Mouse (Mus musculus) c-Kit-positive CD71-positive TER-119-negative erythroid progenitor cells, embryonic 14.5 days (primary cell): Measurements from ENCODE around the gene Pou4f2.

Experiments
- DNase-seq: peaks from one replicate; pipeline ENCODE4 v3.0.0-alpha.2; 2013; ENCODE audit warnings: low read depth

The Pou4f2 gene

GRCm38 (mm10) chr8:78419272-78419671 is 17.2 kb downstream of the Pou4f2 start:
- DNase-seq: no peak

- DNase-seq: no peak
Measured at GRCm38 (mm10) chr8:78390756-78391155, 45.7 kb downstream of the Pou4f2 start.
